Mouse (Mus musculus) bone marrow, adult 2 months (tissue): ENCODE results near the gene Hnrnpa0. TPM values are rescaled to one million over a fixed set of nuclear protein-coding genes. Genes with fewer than 3 reads are reported as not detected.

Experiments used
- H3K27ac ChIP-seq: fragments of 200-500 bp; 2 replicates; pipeline ENCODE4 v1.5.1; 2012; ENCODE audit warnings: low read depth, mild to moderate bottlenecking, control low read depth, inconsistent platforms, low read length; ENCODE audit not compliant: control insufficient read depth, poor library complexity, insufficient read depth
- H3K4me1 ChIP-seq: fragments of 200-500 bp; 2 replicates; pipeline ENCODE4 v1.6.1; 2011; ENCODE audit warnings: low read length; ENCODE audit not compliant: control insufficient read depth, insufficient read depth
- H3K4me3 ChIP-seq: fragments of 200-500 bp; replicated peaks from 2 replicates; pipeline ENCODE3; 2011; ENCODE audit warnings: mild to moderate bottlenecking, low read depth, low read length, control low read depth; ENCODE audit not compliant: control insufficient read depth
- CTCF ChIP-seq: fragments of 200-500 bp; IDR thresholded peaks from 2 replicates; pipeline ENCODE4 v1.5.1; 2011; ENCODE audit warnings: low read length, control low read depth; ENCODE audit not compliant: control insufficient read depth, insufficient read depth
- POLR2A ChIP-seq: fragments of 200-500 bp; IDR thresholded peaks from 2 replicates; pipeline ENCODE4 v1.6.1; 2011; ENCODE audit warnings: low read depth, mild to moderate bottlenecking, control low read depth, low read length, borderline replicate concordance; ENCODE audit not compliant: control insufficient read depth
- WGBS: fragments of 180-500 bp; shearing (Covaris S2); methylation state at CpG from one replicate; pipeline ENCODE4 v1.1.7; 2018; 5-methylcytosine and 5-hydroxymethylcytosine counted together
- polyA plus RNA-seq: library from polyadenylated mRNA; stranded (reverse); fragments of >200 nt; gene quantifications from 2 replicates; pipeline ENCODE4 v1.2.4, GENCODE M21; 2011; ENCODE audit warnings: low replicate concordance; ENCODE audit not compliant: missing spikeins, insufficient read depth, insufficient read length

Gene Hnrnpa0
- polyA plus RNA-seq, 1 experiment = 58.4 TPM

- TF ChIP-seq POLR2A (no peak), CTCF (no peak)
These were observed 1.4 kb upstream of the Hnrnpa0 start for GRCm38 (mm10) chr13:58129687-58130246.

DNA sequence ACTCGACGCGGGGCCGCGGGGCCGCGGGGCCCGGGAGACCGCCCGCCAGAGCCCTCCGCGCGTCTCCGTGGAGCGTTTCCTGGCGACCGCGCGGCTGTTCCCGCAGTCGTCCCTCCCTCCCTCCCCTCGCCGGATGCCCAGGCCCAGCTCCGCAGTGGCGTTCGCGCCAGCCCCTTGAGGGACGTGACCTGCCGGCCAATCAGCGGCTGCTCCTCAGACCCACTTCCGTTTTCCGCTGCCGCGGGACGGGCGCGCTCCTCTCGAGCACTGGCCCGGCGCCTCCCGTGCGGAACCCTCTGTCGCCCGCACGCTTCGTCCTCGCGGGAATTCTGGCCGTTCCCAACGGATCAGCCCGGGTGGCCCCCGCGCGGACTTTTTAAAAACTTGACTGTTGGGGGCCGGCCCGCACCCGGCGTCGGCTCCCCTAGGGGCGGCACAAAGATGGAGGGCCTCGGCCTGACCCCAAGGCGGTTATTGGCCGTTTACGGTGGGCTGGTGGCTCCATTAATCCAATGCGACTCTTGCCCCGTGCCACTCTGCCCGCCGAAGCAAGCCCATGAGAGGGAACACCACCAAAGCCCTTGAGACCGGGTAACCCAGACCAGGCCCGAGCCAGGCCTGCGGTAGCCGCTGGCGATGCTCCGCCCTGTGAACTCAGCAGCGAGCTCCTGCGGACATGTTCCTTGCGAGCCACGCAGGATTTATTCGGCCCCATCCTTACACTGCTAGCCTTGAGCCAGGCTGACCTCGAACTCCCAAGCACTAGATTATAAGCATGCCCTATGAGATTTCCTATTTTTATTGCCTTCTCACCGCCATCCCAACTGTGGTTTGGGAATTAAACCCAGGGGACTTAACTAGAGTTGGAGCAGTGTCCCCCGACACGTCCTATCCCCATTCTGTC is 664 bp upstream of the Hnrnpa0 start:
- Histone ChIP-seq H3K4me3 (peak overlapping the region; percentile 73), H3K27ac (peak overlapping the region; percentile 100), H3K4me1 (0 out of 2 replicates have a peak, but pooled peaks cover 1% of the 10 kb centered on the region)
- no peak for TF ChIP-seq CTCF
- peak; percentile 95 for TF ChIP-seq POLR2A
- under 1% methylated on average over 83 of the region's 83 CpGs for WGBS

More at GRCm38 (mm10) chr13:58129687-58130246, 1.4 kb upstream of the Hnrnpa0 start:
- 22% methylated on average over 4 of the region's 4 CpGs for WGBS
- H3K4me3 ChIP-seq = peak overlapping the region; percentile 73
- peak overlapping the region; percentile 100 for H3K27ac ChIP-seq
- H3K4me1 ChIP-seq = 0 out of 2 replicates have a peak, but pooled peaks cover 1% of the 10 kb centered on the region

DNA sequence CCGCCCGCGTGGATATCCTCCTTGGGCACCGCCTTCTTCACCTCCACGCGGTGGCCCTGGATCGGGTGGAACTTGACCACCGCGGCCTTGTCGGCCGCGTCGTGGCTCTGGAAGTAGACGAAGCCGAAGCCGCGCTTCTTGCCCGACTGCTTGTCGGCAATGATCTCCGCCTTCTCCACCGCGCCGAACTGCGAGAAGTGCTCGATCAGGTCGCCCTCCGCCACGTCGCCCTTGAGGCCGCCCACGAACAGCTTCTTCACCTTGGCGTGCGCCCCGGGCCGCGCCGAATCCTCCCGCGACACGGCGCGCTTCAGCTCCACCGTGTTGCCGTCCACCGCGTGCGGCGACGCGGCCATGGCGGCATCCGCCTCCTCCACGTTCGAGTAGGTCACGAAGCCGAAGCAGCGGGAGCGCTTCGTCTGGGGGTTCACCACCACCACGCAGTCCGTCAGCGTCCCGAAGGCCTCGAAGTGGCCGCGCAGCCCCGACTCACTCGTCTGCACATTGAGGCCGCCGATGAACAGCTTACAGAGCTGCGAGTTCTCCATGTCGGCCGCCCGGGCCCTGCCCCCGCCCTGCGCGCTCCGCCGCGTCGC is 492 bp downstream of the Hnrnpa0 start:
- TF ChIP-seq POLR2A (0 out of 2 replicates have a peak, but pooled peaks have one; percentile 46), CTCF (peak; percentile 12; the same call in 1 of the 2 replicates)
- peak overlapping the region; percentile 100 for H3K27ac ChIP-seq
- under 1% methylated on average over 81 of the region's 81 CpGs for WGBS
- H3K4me3 ChIP-seq = peak overlapping the region; percentile 100
- H3K4me1 ChIP-seq = 0 out of 2 replicates have a peak, but pooled peaks cover 1% of the 10 kb centered on the region

- Histone ChIP-seq H3K27ac (peak overlapping the region; percentile 100), H3K4me1 (0 out of 2 replicates have a peak, but pooled peaks cover 1% of the 10 kb centered on the region), H3K4me3 (peak overlapping the region; percentile 100)
- TF ChIP-seq CTCF (no peak), POLR2A (no peak)
- WGBS = under 1% methylated on average over 71 of the region's 92 CpGs
These were observed 1.2 kb downstream of the Hnrnpa0 start for GRCm38 (mm10) chr13:58126862-58127765.

DNA sequence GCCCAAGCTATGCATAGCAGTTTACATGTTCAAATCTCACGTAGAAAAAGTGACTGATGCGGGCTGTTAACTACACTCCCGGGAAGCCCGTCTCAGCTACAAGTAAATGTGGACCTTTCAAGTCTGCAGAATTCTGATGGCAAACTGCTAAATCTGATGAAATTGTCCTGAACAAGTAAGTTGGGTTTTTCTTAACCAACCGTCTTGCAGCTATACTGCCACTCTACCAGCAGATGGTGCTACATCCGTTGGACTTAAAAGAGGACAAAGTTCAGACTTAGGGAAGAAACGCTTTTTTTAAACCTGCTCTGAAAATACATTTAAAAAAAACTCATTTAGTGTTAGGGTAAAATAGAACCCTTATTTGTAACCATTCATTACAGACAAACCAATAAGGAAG is 2.2 kb downstream of the Hnrnpa0 start:
- H3K4me3 ChIP-seq = peak overlapping the region; percentile 29
- TF ChIP-seq CTCF = peak; percentile 49; the same call in 1 of the 2 replicates
- no peak for TF ChIP-seq POLR2A
- H3K4me1 ChIP-seq = 0 out of 2 replicates have a peak, but pooled peaks cover 1% of the 10 kb centered on the region
- 23% methylated on average over 7 of the region's 7 CpGs for WGBS
- H3K27ac ChIP-seq = no peak overlapping the region

GRCm38 (mm10) chr13:58124989-58125388 is 3.4 kb downstream of the Hnrnpa0 start:
- H3K4me1 ChIP-seq = 0 out of 2 replicates have a peak, but pooled peaks cover 1% of the 10 kb centered on the region
- H3K27ac ChIP-seq = no peak overlapping the region
- TF ChIP-seq POLR2A = no peak
- no peak for TF ChIP-seq CTCF
- H3K4me3 ChIP-seq = no peak overlapping the region
- WGBS = 71% methylated on average over 2 of the region's 2 CpGs

DNA sequence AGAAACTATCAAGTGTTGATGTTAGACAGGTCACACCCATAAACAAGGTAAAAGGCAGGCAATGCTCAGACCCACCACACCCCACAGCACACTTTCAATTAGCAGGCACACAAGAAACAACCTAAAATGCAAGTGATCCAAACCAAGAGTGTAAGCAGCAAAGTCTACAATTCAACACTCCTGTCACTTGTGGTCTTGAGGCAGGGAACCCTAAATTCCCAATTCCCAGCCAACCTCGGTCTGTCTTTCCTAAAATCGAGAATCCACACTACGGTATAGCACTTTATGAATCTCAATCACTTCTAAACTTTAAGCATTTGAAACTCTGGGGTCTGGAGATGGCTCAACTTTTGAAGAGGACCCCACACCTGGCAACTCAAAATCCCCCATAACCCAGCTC is 4.1 kb downstream of the Hnrnpa0 start:
- WGBS = 89% methylated on average over 3 of the region's 3 CpGs
- no peak overlapping the region for H3K4me3 ChIP-seq
- no peak overlapping the region for H3K27ac ChIP-seq
- TF ChIP-seq POLR2A (no peak), CTCF (no peak)
- no peaks in the 10 kb centered on the region for H3K4me1 ChIP-seq
